Mouse (Mus musculus) embryonic facial prominence, embryonic 10.5 days (tissue): ENCODE results near the gene Ciita. TPM values are rescaled to one million over a fixed set of nuclear protein-coding genes. Genes with fewer than 3 reads are reported as not detected.

ENCODE experiments used
- DNase-seq: peaks from one replicate; pipeline ENCODE4 v3.0.0-alpha.2; 2017; ENCODE audit warnings: low spot score
- H3K27ac ChIP-seq: fragments of 300-500 bp; sonication (generic); replicated peaks from 2 replicates; pipeline ENCODE4 v1.5.1; 2016; ENCODE audit warnings: mild to moderate bottlenecking
- H3K27me3 ChIP-seq: fragments of 300-500 bp; sonication (generic); replicated peaks from 2 replicates; pipeline ENCODE4 v1.6.1; 2016; ENCODE audit warnings: low read depth, mild to moderate bottlenecking; ENCODE audit not compliant: poor library complexity, severe bottlenecking
- H3K36me3 ChIP-seq: fragments of 300-500 bp; sonication (generic); replicated peaks from 2 replicates; pipeline ENCODE4 v1.6.1; 2016; ENCODE audit warnings: mild to moderate bottlenecking, moderate library complexity
- H3K4me1 ChIP-seq: fragments of 300-500 bp; sonication (generic); 2 replicates; pipeline ENCODE4 v1.6.1; 2016
- H3K4me3 ChIP-seq: fragments of 300-500 bp; sonication (generic); 2 replicates; pipeline ENCODE4 v1.5.1; 2016; ENCODE audit warnings: mild to moderate bottlenecking, moderate library complexity
- H3K9me3 ChIP-seq: fragments of 300-500 bp; sonication (generic); 2 replicates; pipeline ENCODE4 v1.6.1; 2016; ENCODE audit warnings: mild to moderate bottlenecking
- WGBS: fragments of 180-500 bp; shearing (Covaris S2); methylation state at CpG from one replicate; pipeline ENCODE4 v1.1.7; 2016; 5-methylcytosine and 5-hydroxymethylcytosine counted together
- polyA plus RNA-seq: library from polyadenylated mRNA; unstranded; fragments of >200 nt; fragmentation: Nextera tagmentation; extraction: Ambion mirVana; gene quantifications from 2 replicates; pipeline ENCODE4 v1.2.1, GENCODE M21; 2016

Ciita gene
- polyA plus RNA-seq, 1 experiment from 2014 or later: 0.26 TPM

- Histone ChIP-seq H3K9me3 (no peaks in the 10 kb centered on the region), H3K4me3 (no peak overlapping the region), H3K4me1 (no peaks in the 10 kb centered on the region), H3K27ac (no peak overlapping the region), H3K27me3 (no peaks in the 10 kb centered on the region), H3K36me3 (peaks cover 14% of the 10 kb centered on the region)
- DNase-seq: no peak
- 68% methylated on average over 2 of the region's 2 CpGs for WGBS
Observed at GRCm38 (mm10) chr16:10525610-10525980, 45.7 kb downstream of the Ciita start.

GRCm38 (mm10) chr16:10527046-10527644 is 47.3 kb downstream of the Ciita start:
- WGBS: 78% methylated on average over 6 of the region's 6 CpGs

GRCm38 (mm10) chr16:10528382-10528781 is 48.5 kb downstream of the Ciita start:
- H3K27me3 ChIP-seq: no peaks in the 10 kb centered on the region

More at GRCm38 (mm10) chr16:10527046-10527644, 47.3 kb downstream of the Ciita start:
- no peak for DNase-seq
- Histone ChIP-seq H3K36me3 (peaks cover 28% of the 10 kb centered on the region), H3K4me3 (no peak overlapping the region), H3K4me1 (no peaks in the 10 kb centered on the region), H3K27me3 (no peaks in the 10 kb centered on the region), H3K27ac (no peak overlapping the region), H3K9me3 (no peaks in the 10 kb centered on the region)

GRCm38 (mm10) chr16:10530179-10530578 is 50.3 kb downstream of the Ciita start:
- Histone ChIP-seq H3K27me3 (no peaks in the 10 kb centered on the region), H3K9me3 (no peaks in the 10 kb centered on the region), H3K4me3 (no peak overlapping the region), H3K27ac (no peak overlapping the region), H3K4me1 (no peaks in the 10 kb centered on the region), H3K36me3 (peaks cover 45% of the 10 kb centered on the region)
- 95% methylated on average over 4 of the region's 4 CpGs for WGBS
- DNase-seq: no peak

More at GRCm38 (mm10) chr16:10528382-10528781, 48.5 kb downstream of the Ciita start:
- H3K9me3 ChIP-seq: no peaks in the 10 kb centered on the region
- peaks cover 31% of the 10 kb centered on the region for H3K36me3 ChIP-seq
- no peaks in the 10 kb centered on the region for H3K4me1 ChIP-seq
- 84% methylated on average over 3 of the region's 3 CpGs for WGBS
- H3K4me3 ChIP-seq: no peak overlapping the region
- no peak overlapping the region for H3K27ac ChIP-seq
- DNase-seq: no peak

GRCm38 (mm10) chr16:10533781-10534180 is 53.9 kb downstream of the Ciita start:
- H3K4me1 ChIP-seq: peaks cover 3% of the 10 kb centered on the region; the same call in 1 of the 2 replicates
- 87% methylated on average over 4 of the region's 4 CpGs for WGBS
- H3K27me3 ChIP-seq: no peaks in the 10 kb centered on the region
- DNase-seq: no peak
- no peaks in the 10 kb centered on the region for H3K9me3 ChIP-seq
- peaks cover 62% of the 10 kb centered on the region for H3K36me3 ChIP-seq
- H3K4me3 ChIP-seq: no peak overlapping the region
- H3K27ac ChIP-seq: no peak overlapping the region

GRCm38 (mm10) chr16:10534567-10534966 is 54.7 kb downstream of the Ciita start:
- H3K27me3 ChIP-seq: no peaks in the 10 kb centered on the region
- H3K27ac ChIP-seq: no peak overlapping the region
- H3K9me3 ChIP-seq: no peaks in the 10 kb centered on the region
- no peak for DNase-seq
- no peak overlapping the region for H3K4me3 ChIP-seq
- peaks cover 10% of the 10 kb centered on the region for H3K4me1 ChIP-seq
- WGBS: 89% methylated on average over 7 of the region's 7 CpGs
- H3K36me3 ChIP-seq: peaks cover 60% of the 10 kb centered on the region

- Histone ChIP-seq H3K9me3 (no peaks in the 10 kb centered on the region), H3K4me1 (peaks cover 27% of the 10 kb centered on the region), H3K4me3 (no peak overlapping the region), H3K27me3 (no peaks in the 10 kb centered on the region), H3K27ac (no peak overlapping the region), H3K36me3 (peaks cover 46% of the 10 kb centered on the region)
- WGBS: 77% methylated on average over 5 of the region's 5 CpGs
- DNase-seq: no peak
Observed at GRCm38 (mm10) chr16:10536323-10536722, 56.5 kb downstream of the Ciita start.

GRCm38 (mm10) chr16:10536961-10537360 is 57.1 kb downstream of the Ciita start:
- Histone ChIP-seq H3K4me3 (no peak overlapping the region), H3K4me1 (peaks cover 34% of the 10 kb centered on the region), H3K36me3 (peaks cover 40% of the 10 kb centered on the region), H3K27ac (no peak overlapping the region), H3K9me3 (no peaks in the 10 kb centered on the region), H3K27me3 (no peaks in the 10 kb centered on the region)
- WGBS: 84% methylated on average over 3 of the region's 3 CpGs
- no peak for DNase-seq

GRCm38 (mm10) chr16:10540763-10541597 is 61.1 kb downstream of the Ciita start:
- H3K27ac ChIP-seq: no peak overlapping the region
- H3K4me3 ChIP-seq: peak overlapping the region; percentile 78
- no peaks in the 10 kb centered on the region for H3K9me3 ChIP-seq
- no peaks in the 10 kb centered on the region for H3K27me3 ChIP-seq
- WGBS: 82% methylated on average over 16 of the region's 16 CpGs
- H3K4me1 ChIP-seq: peaks cover 49% of the 10 kb centered on the region
- H3K36me3 ChIP-seq: peaks cover 14% of the 10 kb centered on the region
- DNase-seq: no peak

GRCm38 (mm10) chr16:10541598-10541930 is 61.7 kb downstream of the Ciita start:
- DNase-seq: no peak

GRCm38 (mm10) chr16:10542266-10542665 is 62.4 kb downstream of the Ciita start:
- H3K27me3 ChIP-seq: no peaks in the 10 kb centered on the region
- peak overlapping the region; percentile 91 for H3K27ac ChIP-seq
- peaks cover 11% of the 10 kb centered on the region; the same call in 1 of the 2 replicates for H3K36me3 ChIP-seq
- peak overlapping the region; percentile 78 for H3K4me3 ChIP-seq
- DNase-seq: no peak
- no peaks in the 10 kb centered on the region for H3K9me3 ChIP-seq
- WGBS: 5% methylated on average over 22 of the region's 22 CpGs
- H3K4me1 ChIP-seq: peaks cover 59% of the 10 kb centered on the region

More at GRCm38 (mm10) chr16:10541598-10541930, 61.7 kb downstream of the Ciita start:
- 41% methylated on average over 7 of the region's 7 CpGs for WGBS
- Histone ChIP-seq H3K27me3 (no peaks in the 10 kb centered on the region), H3K4me3 (peak overlapping the region; percentile 78), H3K4me1 (peaks cover 55% of the 10 kb centered on the region), H3K36me3 (peaks cover 11% of the 10 kb centered on the region; the same call in 1 of the 2 replicates), H3K27ac (no peak overlapping the region), H3K9me3 (no peaks in the 10 kb centered on the region)

GRCm38 (mm10) chr16:10542698-10543365 is 63.0 kb downstream of the Ciita start, which contains the start of gene Dexi:
Dexi (minus strand) TSS chr16:10543054.
- Histone ChIP-seq H3K27me3 (no peaks in the 10 kb centered on the region), H3K4me3 (peak within 1 kb of the TSS; percentile 78), H3K36me3 (peaks cover 8% of the 10 kb centered on the region; the same call in 1 of the 2 replicates), H3K27ac (peak within 1 kb of the TSS; percentile 91), H3K4me1 (peaks cover 59% of the 10 kb centered on the region), H3K9me3 (no peaks in the 10 kb centered on the region)
- 1% methylated on average over 61 of the region's 61 CpGs for WGBS
- DNase-seq: peak; percentile 95
